Mouse (Mus musculus) brain, embryonic 14.5 days (tissue): ENCODE data around the gene Phactr3.

Experiments used
- CTCF ChIP-seq: fragments of 200-500 bp; IDR thresholded peaks from 2 replicates; pipeline ENCODE4 v1.5.1; 2012; ENCODE audit warnings: inconsistent platforms, mild to moderate bottlenecking, moderate library complexity, borderline replicate concordance; ENCODE audit not compliant: insufficient read depth, insufficient read length; ENCODE audit errors: extremely low read depth
- POLR2A ChIP-seq: fragments of 200-500 bp; IDR thresholded peaks from 2 replicates; pipeline ENCODE4 v1.6.1; 2012; ENCODE audit warnings: mild to moderate bottlenecking, inconsistent platforms, borderline replicate concordance; ENCODE audit not compliant: poor library complexity, insufficient read depth, insufficient read length, severe bottlenecking; ENCODE audit errors: extremely low read depth

DNA sequence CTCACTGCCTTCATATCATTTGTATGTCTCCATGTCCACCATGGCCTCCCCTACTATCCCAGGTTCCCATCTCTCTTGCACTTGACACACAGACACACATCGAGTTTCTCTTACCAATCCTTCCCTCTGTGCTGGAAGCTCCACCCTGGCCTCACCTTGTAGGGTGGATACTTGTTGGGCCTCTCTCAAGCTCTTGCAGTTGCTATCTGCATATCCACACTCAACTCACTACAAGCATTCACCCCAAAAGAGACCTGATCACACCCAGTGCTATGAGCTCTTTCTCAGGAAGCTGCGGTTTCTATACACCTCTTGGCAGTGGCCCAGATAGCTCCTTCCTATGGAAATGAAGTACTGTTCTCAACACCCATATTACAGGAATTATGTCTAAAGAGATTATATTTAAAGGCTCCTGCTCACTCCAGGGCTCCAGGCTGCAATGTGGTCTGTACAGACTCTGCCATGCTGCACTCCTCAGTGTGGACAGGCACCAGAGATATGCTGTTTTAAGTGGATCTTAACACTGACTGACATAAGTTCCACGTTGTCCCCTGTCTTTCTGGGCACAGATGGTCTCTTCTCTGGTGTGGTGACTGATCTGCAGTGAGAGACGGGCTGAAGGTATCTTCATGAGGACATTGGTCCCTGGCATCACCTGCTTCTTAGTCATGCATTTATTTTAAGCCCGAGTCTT is 100.8 kb downstream of the Phactr3 start:
- TF ChIP-seq POLR2A (no peak), CTCF (no peak)
